Mouse (Mus musculus) gastrocnemius, adult 8-10 months (tissue): ENCODE data around the gene Klhdc8a. TPM values are rescaled to one million over a fixed set of nuclear protein-coding genes. Genes with fewer than 3 reads are reported as not detected.

Experiments used
- DNase-seq, 2 experiments: peaks; one replicate each; pipeline ENCODE4 v3.0.0; 2022; ENCODE audit warnings: low spot score in 2 of 2
- total RNA-seq, 4 experiments: library from RNA; stranded (reverse); gene quantifications; 2 replicates each; pipeline ENCODE4 v1.2.4; 2022

The Klhdc8a gene
- total RNA-seq, 4 experiments from 2014 or later: 0.07 to 0.32 (median 0.17) TPM

GRCm38 (mm10) chr1:132290921-132291675 lies 7.3 kb upstream of the Klhdc8a start:
- no peak for DNase-seq

- DNase-seq: no peak
Observed at GRCm38 (mm10) chr1:132291706-132292105, 6.7 kb upstream of the Klhdc8a start.

- no peak for DNase-seq
Observed at GRCm38 (mm10) chr1:132292318-132293129, 5.9 kb upstream of the Klhdc8a start.

- DNase-seq: no peak
Observed at GRCm38 (mm10) chr1:132295506-132295905, 2.9 kb upstream of the Klhdc8a start.

GRCm38 (mm10) chr1:132296051-132296450 lies 2.4 kb upstream of the Klhdc8a start:
- peak in 1 of 2 experiments; percentile 34 for DNase-seq

GRCm38 (mm10) chr1:132298801-132299464 lies 507 bp downstream of the Klhdc8a start:
- DNase-seq: no peak

- DNase-seq: no peak
Observed at GRCm38 (mm10) chr1:132299744-132300143, 1.3 kb downstream of the Klhdc8a start.

GRCm38 (mm10) chr1:132301242-132301641 lies 2.8 kb downstream of the Klhdc8a start:
- no peak for DNase-seq

GRCm38 (mm10) chr1:132302341-132302866 lies 4.0 kb downstream of the Klhdc8a start:
- DNase-seq: no peak

- DNase-seq: no peak
Observed at GRCm38 (mm10) chr1:132304618-132305214, 6.3 kb downstream of the Klhdc8a start.

GRCm38 (mm10) chr1:132306160-132306559 lies 7.7 kb downstream of the Klhdc8a start:
- DNase-seq: no peak

- no peak for DNase-seq
Observed at GRCm38 (mm10) chr1:132306808-132307207, 8.4 kb downstream of the Klhdc8a start.

GRCm38 (mm10) chr1:132307962-132308361 lies 9.5 kb downstream of the Klhdc8a start:
- no peak for DNase-seq

GRCm38 (mm10) chr1:132308674-132309073 lies 10.2 kb downstream of the Klhdc8a start:
- DNase-seq: no peak

- no peak for DNase-seq
Observed at GRCm38 (mm10) chr1:132310754-132311153, 12.3 kb downstream of the Klhdc8a start.

- no peak for DNase-seq
Observed at GRCm38 (mm10) chr1:132311174-132311859, 12.9 kb downstream of the Klhdc8a start.

- no peak for DNase-seq
Observed at GRCm38 (mm10) chr1:132312043-132312442, 13.6 kb downstream of the Klhdc8a start.

GRCm38 (mm10) chr1:132312703-132313102 lies 14.3 kb downstream of the Klhdc8a start:
- no peak for DNase-seq

GRCm38 (mm10) chr1:132315889-132316624 lies 17.6 kb downstream of the Klhdc8a start, which contains the start of gene Nuak2:
Gene Nuak2 (plus strand): TSS chr1:132316126.
- DNase-seq: peak; percentile 67 to 71

- no peak for DNase-seq
Observed at GRCm38 (mm10) chr1:132316625-132316994, 18.2 kb downstream of the Klhdc8a start.
